Mouse (Mus musculus) c-Kit-positive CD71-positive TER-119-negative erythroid progenitor cells, embryonic 14.5 days (primary cell): ENCODE data around the gene Srl.
A peak's percentile ranks its signal among the peaks of the same experiment; 100 is the strongest.
"Not testable (repeated sequence)": the region's sequence is repeated elsewhere in the genome, so short reads cannot be mapped to it uniquely, and the experiment has no call there.

Experiments
- DNase-seq: peaks from one replicate; pipeline ENCODE4 v3.0.0-alpha.2; 2013; ENCODE audit warnings: low read depth

Srl gene

GRCm38 (mm10) chr16:4541501-4542198 lies at the start of gene Srl:
Srl (minus strand) TSS chr16:4541816.
- peak; percentile 100 for DNase-seq

- DNase-seq: no peak
Observed at GRCm38 (mm10) chr16:4590236-4590635, 48.6 kb upstream of the Srl start.

GRCm38 (mm10) chr16:4587516-4588210 lies 46.0 kb upstream of the Srl start:
- no peak for DNase-seq

- DNase-seq: peak; percentile 97
Observed at GRCm38 (mm10) chr16:4586531-4587123, 45.0 kb upstream of the Srl start.

- DNase-seq: no peak
Observed at GRCm38 (mm10) chr16:4585642-4586530, 44.3 kb upstream of the Srl start.

- DNase-seq: no peak
Observed at GRCm38 (mm10) chr16:4584438-4584837, 42.8 kb upstream of the Srl start.

- no peak for DNase-seq
Observed at GRCm38 (mm10) chr16:4583807-4584206, 42.2 kb upstream of the Srl start.

GRCm38 (mm10) chr16:4581179-4581578 lies 39.6 kb upstream of the Srl start:
- DNase-seq: not testable (repeated sequence)

- no peak for DNase-seq
Observed at GRCm38 (mm10) chr16:4578630-4579029, 37.0 kb upstream of the Srl start.

- DNase-seq: no peak
Observed at GRCm38 (mm10) chr16:4576873-4577272, 35.3 kb upstream of the Srl start.

- no peak for DNase-seq
Observed at GRCm38 (mm10) chr16:4576038-4576437, 34.4 kb upstream of the Srl start.

GRCm38 (mm10) chr16:4570737-4571136 lies 29.1 kb upstream of the Srl start:
- no peak for DNase-seq

- peak; percentile 72 for DNase-seq
Observed at GRCm38 (mm10) chr16:4567912-4568311, 26.3 kb upstream of the Srl start.

- DNase-seq: no peak
Observed at GRCm38 (mm10) chr16:4560145-4560952, 18.7 kb upstream of the Srl start.

GRCm38 (mm10) chr16:4559715-4560144 lies 18.1 kb upstream of the Srl start, which contains the start of gene Tfap4:
Tfap4 (minus strand) TSS chr16:4559854.
- DNase-seq: peak; percentile 85

- no peak for DNase-seq
Observed at GRCm38 (mm10) chr16:4558980-4559631, 17.5 kb upstream of the Srl start.

- DNase-seq: peak; percentile 85
Observed at GRCm38 (mm10) chr16:4558384-4558979, 16.9 kb upstream of the Srl start.

GRCm38 (mm10) chr16:4557949-4558348 lies 16.3 kb upstream of the Srl start:
- DNase-seq: peak; percentile 65

GRCm38 (mm10) chr16:4557085-4557484 lies 15.5 kb upstream of the Srl start:
- DNase-seq: no peak

GRCm38 (mm10) chr16:4555555-4555954 lies 13.9 kb upstream of the Srl start:
- DNase-seq: no peak
